Mouse (Mus musculus) heart, adult 2 months (tissue): Measurements from ENCODE around the gene Cfap54.

Experiments
- CTCF ChIP-seq: fragments of 200-600 bp; IDR thresholded peaks from 2 replicates; pipeline ENCODE4 v1.8.1; 2022; ENCODE audit warnings: antibody characterized with exemption, mild to moderate bottlenecking, moderate library complexity
- POLR2A ChIP-seq: fragments of 200-500 bp; IDR thresholded peaks from 2 replicates; pipeline ENCODE4 v1.6.1; 2011; ENCODE audit warnings: mild to moderate bottlenecking, low read depth, low read length, control low read depth; ENCODE audit not compliant: insufficient read depth

GRCm38 (mm10) chr10:93006405-93006804, 75.0 kb downstream of the Cfap54 start:
- TF ChIP-seq CTCF (no peak), POLR2A (no peak)
